In the genomic region with DNA sequence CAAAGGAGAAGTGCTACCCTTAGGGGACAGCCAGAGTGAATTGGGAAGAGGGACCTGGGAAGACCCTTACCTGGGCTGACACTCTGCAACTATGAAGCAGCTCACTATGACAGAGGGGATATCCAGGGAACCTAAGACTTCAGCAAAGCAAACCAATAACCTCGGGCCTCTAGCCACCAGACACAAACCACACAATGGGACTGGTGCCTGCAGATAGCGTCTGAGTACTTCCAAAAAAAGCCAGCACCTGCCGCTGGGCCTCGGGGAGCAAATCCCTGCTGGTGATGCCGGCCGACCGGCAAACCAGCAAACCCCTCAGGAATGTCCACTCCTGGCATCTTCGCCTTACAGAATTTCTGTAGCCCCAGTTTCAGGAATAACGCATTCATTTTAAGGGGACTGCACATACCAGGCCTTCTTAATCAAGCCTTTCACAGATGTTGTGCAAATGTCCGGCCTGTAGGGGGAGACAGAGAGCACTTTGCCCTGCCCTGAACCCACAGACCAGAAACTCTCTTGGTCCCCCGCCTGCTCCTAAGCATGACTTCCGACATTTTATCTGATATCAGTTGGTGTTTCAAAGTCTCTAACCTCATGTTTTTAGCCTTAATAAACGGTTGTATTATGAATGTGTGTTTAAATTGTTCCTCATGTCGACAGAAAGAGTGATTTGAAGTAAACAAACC, we compare ENCODE assay signal across 8 mouse cellular contexts. TPM values are rescaled to one million over a fixed set of nuclear protein-coding genes. Genes with fewer than 3 reads are reported as not detected.
DNase-seq lines count a peak whose midpoint lies in the region; ATAC-seq and TF ChIP-seq lines count a peak whose summit lies in the region.

No protein-coding gene starts in this region.

- peak; percentile 52 for TF ChIP-seq CTCF in heart, postnatal 0 days (IDR thresholded peaks at IDR 0.05; ENCODE audit: low read depth)

- no peak for ATAC-seq in hindbrain, embryonic 11.5 days (ENCODE audit: low FRiP score)
- ATAC-seq in hindbrain, embryonic 13.5 days (ENCODE audit: low FRiP score): no peak
- ATAC-seq in heart, postnatal 0 days (ENCODE audit: insufficient read depth, low read depth): no peak
- no peak for ATAC-seq in erythroid progenitor cell, adult 5-6 weeks (replicated peaks; ENCODE audit: low FRiP score, poor library complexity, severe bottlenecking)

- peak; percentile 18 for DNase-seq in hindbrain, embryonic 11.5 days (ENCODE audit: low spot score)
- DNase-seq in CD4-positive helper T cell, adult 2 months (ENCODE audit: low read depth, low spot score): peak; percentile 6
- DNase-seq in adrenal gland, adult 18-20 months (ENCODE audit: low spot score in 2 of 2): peak; percentile 50 to 52
- DNase-seq in heart, postnatal 0 days (ENCODE audit: low spot score): no peak
- DNase-seq in lung, postnatal 10 days: peak; percentile 61
- no peak for DNase-seq in urinary bladder, postnatal 4 days (ENCODE audit: low spot score in 2 of 2)

- no peak for TF ChIP-seq EP300 in heart, postnatal 0 days (IDR thresholded peaks at IDR 0.05; ENCODE audit: low read depth)

- H3K27ac ChIP-seq in hindbrain, embryonic 11.5 days (ENCODE audit: low read depth, low read length): no peak overlapping the region
- no peak overlapping the region for H3K27ac ChIP-seq in hindbrain, embryonic 13.5 days
- no peak overlapping the region for H3K27ac ChIP-seq in heart, postnatal 0 days (ENCODE audit: low read depth)

- WGBS in hindbrain, embryonic 11.5 days: 43% methylated on average over 14 of the region's 14 CpGs
- 48% methylated on average over 14 of the region's 14 CpGs for WGBS in hindbrain, embryonic 13.5 days
- 27% methylated on average over 14 of the region's 14 CpGs for WGBS in heart, postnatal 0 days

- H3K4me2 ChIP-seq in hindbrain, embryonic 11.5 days (replicated peaks; ENCODE audit: low read depth, low read length): no peak overlapping the region
- no peak overlapping the region for H3K4me2 ChIP-seq in hindbrain, embryonic 13.5 days
- no peak overlapping the region for H3K4me2 ChIP-seq in heart, postnatal 0 days (ENCODE audit: low read depth, low read length)

- no peak overlapping the region for H3K4me3 ChIP-seq in hindbrain, embryonic 11.5 days (ENCODE audit: low read depth, low read length)
- no peak overlapping the region for H3K4me3 ChIP-seq in hindbrain, embryonic 13.5 days
- no peak overlapping the region for H3K4me3 ChIP-seq in heart, postnatal 0 days (ENCODE audit: low read depth, low read length)

- no peaks in the 10 kb centered on the region for H3K27me3 ChIP-seq in hindbrain, embryonic 11.5 days (ENCODE audit: control insufficient read depth, insufficient read depth, low read length)
- H3K27me3 ChIP-seq in hindbrain, embryonic 13.5 days: no peaks in the 10 kb centered on the region
- no peaks in the 10 kb centered on the region for H3K27me3 ChIP-seq in heart, postnatal 0 days (ENCODE audit: control insufficient read depth, insufficient read depth, low read length)

- 0 out of 2 replicates have a peak, but pooled peaks cover 2% of the 10 kb centered on the region for H3K4me1 ChIP-seq in hindbrain, embryonic 11.5 days (replicated peaks; ENCODE audit: control insufficient read depth, insufficient read depth, low read length)
- H3K4me1 ChIP-seq in hindbrain, embryonic 13.5 days (replicated peaks): peaks cover 11% of the 10 kb centered on the region
- no peaks in the 10 kb centered on the region for H3K4me1 ChIP-seq in heart, postnatal 0 days (ENCODE audit: control insufficient read depth, insufficient read depth)

- H3K9me3 ChIP-seq in hindbrain, embryonic 11.5 days (ENCODE audit: control insufficient read depth, low read length): no peaks in the 10 kb centered on the region
- H3K9me3 ChIP-seq in hindbrain, embryonic 13.5 days: no peaks in the 10 kb centered on the region
- H3K9me3 ChIP-seq in heart, postnatal 0 days (replicated peaks; ENCODE audit: control insufficient read depth, low read length): 0 out of 2 replicates have a peak, but pooled peaks cover 5% of the 10 kb centered on the region

- H3K9ac ChIP-seq in hindbrain, embryonic 11.5 days (ENCODE audit: low read depth, low read length): no peak overlapping the region
- H3K9ac ChIP-seq in hindbrain, embryonic 13.5 days: no peak overlapping the region
- no peak overlapping the region for H3K9ac ChIP-seq in heart, postnatal 0 days (replicated peaks; ENCODE audit: low read depth, low read length)

- no peaks in the 10 kb centered on the region for H3K36me3 ChIP-seq in hindbrain, embryonic 11.5 days (ENCODE audit: control insufficient read depth, insufficient read depth, low read length)
- H3K36me3 ChIP-seq in hindbrain, embryonic 13.5 days: no peaks in the 10 kb centered on the region
- H3K36me3 ChIP-seq in heart, postnatal 0 days (replicated peaks; ENCODE audit: control insufficient read depth, insufficient read depth, low read length): no peaks in the 10 kb centered on the region

RNA-seq across cellular contexts. Expression of a gene that starts 28.7 kb away (rescaled TPM):
- polyA plus RNA-seq in hindbrain, embryonic 11.5 days (2014; fragmentation: Nextera tagmentation; extraction: Ambion mirVana): 0.04 and 0.08 TPM in 2 replicates
- polyA plus RNA-seq in hindbrain, embryonic 13.5 days (2015; fragmentation: Nextera tagmentation; extraction: Ambion mirVana): 0.17 and 0.27 TPM in 2 replicates
- total RNA-seq in adrenal gland, adult 18-20 months (2021): 1 to 10 TPM; 4.0 to 5.0 TPM
- 0.57 and 1.0 TPM in 2 replicates for total RNA-seq in heart, postnatal 0 days (2014; rRNA removed; ENCODE audit: low replicate concordance)
- polyA plus RNA-seq in heart, postnatal 0 days (2015; fragmentation: Nextera tagmentation; extraction: Ambion mirVana): 0.30 and 0.43 TPM in 2 replicates
- not detected in 2 replicates for total RNA-seq in erythroid progenitor cell, adult 5-6 weeks (2015; ENCODE audit: low replicate concordance)
- not detected in 2 replicates for total RNA-seq in erythroid progenitor cell, adult 5-6 weeks (2017; ENCODE audit: low replicate concordance)

Comparison
In these comparisons a context has a peak if more than half of its experiments do, and no peak if none do; other contexts are left out.
1. DNase-seq: peak in hindbrain, embryonic 11.5 days (single experiment), CD4-positive helper T cell, adult 2 months (single experiment), adrenal gland, adult 18-20 months (2 of 2) and lung, postnatal 10 days (single experiment); none in heart, postnatal 0 days (single experiment) and urinary bladder, postnatal 4 days (0 of 2).